Mouse (Mus musculus): ENCODE data around the gene Trpc4. TPM values are rescaled to one million over a fixed set of nuclear protein-coding genes. Genes with fewer than 3 reads are reported as not detected.

The Trpc4 gene
- total RNA-seq, 4 experiments from 2014 or later, result 16.1 to 18.4 (median 17.6) TPM

GRCm38 (mm10) chr3:54266943-54267342 is 111.1 kb downstream of the Trpc4 start:
- no peak for DNase-seq (ENCODE audit: low spot score in 2 of 2)

- peak in 1 of 2 experiments; percentile 52 for DNase-seq (ENCODE audit: low spot score in 2 of 2)
Observed at GRCm38 (mm10) chr3:54269180-54269579, 113.3 kb downstream of the Trpc4 start.

GRCm38 (mm10) chr3:54274651-54275050 is 118.8 kb downstream of the Trpc4 start:
- DNase-seq (ENCODE audit: low spot score in 2 of 2), result no peak

- DNase-seq (ENCODE audit: low spot score in 2 of 2), result no peak
Observed at GRCm38 (mm10) chr3:54289731-54290130, 133.9 kb downstream of the Trpc4 start.

GRCm38 (mm10) chr3:54310604-54311003 is 154.8 kb downstream of the Trpc4 start:
- no peak for DNase-seq (ENCODE audit: low spot score in 2 of 2)

- no peak for DNase-seq (ENCODE audit: low spot score in 2 of 2)
Observed at GRCm38 (mm10) chr3:54314055-54314454, 158.2 kb downstream of the Trpc4 start.

- peak; percentile 21 to 81 for DNase-seq (ENCODE audit: low spot score in 2 of 2)
Observed at GRCm38 (mm10) chr3:54352891-54353652, 197.2 kb downstream of the Trpc4 start.

GRCm38 (mm10) chr3:54357561-54357960 is 201.7 kb downstream of the Trpc4 start:
- no peak for DNase-seq (ENCODE audit: low spot score in 2 of 2)

- no peak for DNase-seq (ENCODE audit: low spot score in 2 of 2)
Observed at GRCm38 (mm10) chr3:54358463-54359189, 202.8 kb downstream of the Trpc4 start.

- DNase-seq (ENCODE audit: low spot score in 2 of 2), result no peak
Observed at GRCm38 (mm10) chr3:54360897-54361296, 205.1 kb downstream of the Trpc4 start, which contains the start of gene Postn. TSS of gene Postn (plus strand) at chr3:54361109.

GRCm38 (mm10) chr3:54361656-54362055 is 205.8 kb downstream of the Trpc4 start:
- no peak for DNase-seq (ENCODE audit: low spot score in 2 of 2)

Other genes with a start within 250 kb of the Trpc4 start
- 1 to 10 TPM; 1.8 to 4.0 (median 2.7) TPM for gene Postn, start 205.1 kb downstream of the Trpc4 start, total RNA-seq (2022)